Mouse (Mus musculus): ENCODE measurements around the gene Mynn.
A peak's percentile ranks its signal among the peaks of the same experiment; 100 is the strongest.
"Not testable (repeated sequence)": the region's sequence is repeated elsewhere in the genome, so short reads cannot be mapped to it uniquely, and the experiment has no call there.

Gene Mynn

DNA sequence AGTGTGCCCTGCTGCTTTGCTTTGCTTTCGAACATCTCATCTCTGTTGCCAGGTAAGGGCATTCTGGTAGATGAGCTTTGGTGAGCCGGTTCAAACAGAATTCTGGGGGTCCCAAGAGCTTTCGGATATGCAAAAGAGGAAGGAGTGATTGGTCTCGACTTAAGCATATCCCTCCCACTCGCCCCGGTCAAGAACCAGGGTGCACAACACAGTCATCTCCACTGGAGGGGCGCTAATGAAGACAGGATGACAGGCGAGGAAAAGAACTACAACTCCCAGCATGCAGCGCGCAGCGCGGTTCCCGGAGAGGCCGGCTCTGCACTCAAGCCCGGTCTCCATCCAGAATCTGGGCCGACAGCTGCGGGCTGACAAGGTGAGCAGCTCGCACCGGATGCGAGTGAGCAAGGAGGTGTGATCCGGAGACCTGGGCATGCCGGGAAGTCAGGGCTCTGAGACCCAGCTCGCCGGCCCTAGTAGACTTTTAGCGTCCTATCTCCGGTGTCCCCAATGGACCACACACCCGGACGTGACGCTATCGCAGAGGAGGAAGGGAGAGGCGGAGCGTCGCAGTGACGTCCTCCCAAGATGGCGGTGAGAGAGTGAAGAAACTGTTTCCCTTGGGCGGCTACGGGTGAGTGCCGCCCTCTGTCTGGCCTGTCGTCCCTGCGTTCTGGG, at the start of gene Mynn:
Gene Mynn (plus strand): TSS at position 1 of the 675 bp plus-strand sequence.
- DNase-seq: peak; percentile 92

DNA sequence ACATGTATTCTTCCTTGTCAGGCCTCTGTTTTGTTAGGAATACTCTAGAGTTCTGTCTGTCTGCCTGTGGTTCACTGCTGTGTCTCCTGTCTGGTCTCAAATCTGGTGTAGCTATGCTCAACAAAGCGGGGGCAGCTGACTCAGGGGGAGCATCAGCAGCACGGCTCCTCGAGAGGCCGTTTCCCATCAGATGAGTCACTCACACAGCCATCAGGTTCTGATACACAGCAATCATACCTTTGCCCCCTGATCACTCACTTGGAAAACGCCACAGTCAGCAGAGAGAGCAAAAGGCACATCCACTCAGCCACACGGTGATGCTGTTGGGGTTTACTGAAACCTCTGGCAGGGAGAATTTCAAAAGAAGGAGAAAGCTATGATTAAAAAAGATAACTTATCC, 48.1 kb upstream of the Mynn start:
- no peak for DNase-seq

DNA sequence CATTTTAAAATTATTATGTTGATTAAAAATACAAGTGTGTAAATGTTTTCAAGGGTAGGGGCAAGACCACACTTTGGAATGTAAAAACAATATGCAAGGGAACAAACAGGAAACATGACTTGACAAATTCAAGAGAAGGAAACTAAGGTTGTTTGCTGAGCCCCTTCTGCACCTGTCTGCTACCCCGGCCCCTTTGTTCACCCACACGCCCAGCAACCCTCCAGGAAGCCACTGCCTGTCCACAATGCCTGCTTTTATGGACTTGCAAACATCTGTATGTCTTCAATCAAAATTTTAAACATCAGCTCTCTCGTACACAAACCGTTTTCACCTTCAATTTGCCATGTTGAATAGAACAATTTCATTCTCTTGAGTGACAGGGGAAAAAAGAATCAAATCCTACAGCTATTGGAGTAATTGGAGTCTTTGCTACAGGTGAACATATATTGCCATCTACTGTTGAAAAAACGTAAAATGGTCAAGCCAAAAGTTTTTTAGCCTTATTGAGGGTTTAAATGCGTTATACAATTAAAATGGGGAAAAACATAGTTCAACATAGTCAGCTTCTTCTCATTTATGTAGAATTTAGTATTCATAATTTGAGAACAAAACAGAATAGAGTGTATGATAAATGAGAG, 41.1 kb upstream of the Mynn start:
- DNase-seq: no peak

DNA sequence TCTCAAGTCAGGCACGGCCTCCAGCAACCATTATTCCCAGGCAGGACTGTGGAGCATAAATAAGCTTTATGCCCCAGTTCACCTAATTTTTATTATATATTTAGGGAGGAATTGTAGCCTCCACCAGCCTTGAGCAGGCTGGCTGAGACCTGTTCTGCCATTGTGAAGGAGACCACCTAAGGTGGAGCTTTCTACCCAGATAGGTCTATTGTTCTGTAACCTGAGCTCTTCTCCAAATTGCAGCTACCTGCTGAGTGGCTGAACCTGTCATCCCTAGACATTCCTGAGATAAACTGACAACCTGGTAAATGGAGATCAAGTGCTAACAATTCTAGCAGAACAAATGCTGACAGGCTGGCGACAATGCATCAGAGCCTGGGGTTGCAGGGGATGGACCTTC, 35.5 kb upstream of the Mynn start:
- not testable (repeated sequence) for DNase-seq

DNA sequence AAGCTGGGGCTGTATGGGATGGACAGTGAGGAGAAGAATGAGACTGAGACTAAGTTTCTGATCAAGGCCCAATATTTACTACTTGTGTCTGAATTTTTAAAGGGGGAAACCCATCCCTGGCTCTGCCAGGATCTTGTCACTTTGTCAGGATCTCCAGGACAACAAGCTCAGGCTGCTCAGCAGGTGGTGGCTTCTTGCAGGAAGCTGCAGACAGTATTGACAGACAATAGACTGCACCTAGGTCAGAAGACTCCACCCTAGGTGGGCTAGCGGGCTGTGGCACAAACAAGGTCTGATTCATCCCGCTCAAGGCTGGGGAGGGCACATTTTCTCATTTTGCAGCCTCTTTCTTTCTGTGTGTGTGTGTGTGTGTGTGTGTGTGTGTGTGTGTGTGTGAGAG, 28.3 kb upstream of the Mynn start:
- DNase-seq: no peak

DNA sequence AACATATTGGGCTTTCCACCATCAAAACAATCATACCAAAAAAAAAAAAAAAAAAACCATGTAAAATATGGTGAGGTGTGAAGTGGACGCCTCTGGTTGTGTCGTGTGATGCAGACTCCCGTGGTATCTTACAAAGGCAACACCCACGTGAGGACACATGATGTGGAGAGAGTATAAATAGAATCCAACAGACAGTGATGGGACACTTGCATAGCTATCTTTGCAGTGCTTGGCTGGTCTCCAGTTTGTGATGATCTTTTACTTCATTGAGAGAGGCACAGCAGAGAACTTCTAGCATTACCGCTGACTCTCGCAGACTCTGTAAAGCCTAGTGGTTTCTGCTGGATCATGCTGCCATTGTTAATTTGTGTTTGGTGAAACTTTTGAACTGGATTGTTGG, 13.0 kb upstream of the Mynn start:
- DNase-seq: no peak

DNA sequence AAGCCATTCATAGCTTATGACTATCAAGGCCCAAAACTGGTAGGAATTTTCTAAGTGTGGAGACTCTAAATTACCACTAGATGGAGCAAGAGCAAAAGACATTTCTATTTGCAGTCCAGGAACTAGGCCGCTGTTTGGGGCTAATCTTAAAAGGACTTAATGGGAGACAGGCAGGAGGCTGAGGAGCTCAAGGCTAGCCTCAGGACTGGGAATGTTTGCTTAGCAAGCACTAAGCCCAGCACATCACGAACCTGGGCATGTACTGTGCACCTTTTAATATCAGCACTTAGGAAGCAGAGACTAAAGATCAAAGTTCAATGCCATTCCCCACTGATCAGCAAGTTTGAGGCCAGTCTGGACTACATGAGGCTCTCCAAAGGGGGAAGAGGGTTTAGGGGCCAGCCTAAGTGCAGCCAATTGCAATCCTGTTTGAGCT, 9.4 kb upstream of the Mynn start:
- no peak for DNase-seq

DNA sequence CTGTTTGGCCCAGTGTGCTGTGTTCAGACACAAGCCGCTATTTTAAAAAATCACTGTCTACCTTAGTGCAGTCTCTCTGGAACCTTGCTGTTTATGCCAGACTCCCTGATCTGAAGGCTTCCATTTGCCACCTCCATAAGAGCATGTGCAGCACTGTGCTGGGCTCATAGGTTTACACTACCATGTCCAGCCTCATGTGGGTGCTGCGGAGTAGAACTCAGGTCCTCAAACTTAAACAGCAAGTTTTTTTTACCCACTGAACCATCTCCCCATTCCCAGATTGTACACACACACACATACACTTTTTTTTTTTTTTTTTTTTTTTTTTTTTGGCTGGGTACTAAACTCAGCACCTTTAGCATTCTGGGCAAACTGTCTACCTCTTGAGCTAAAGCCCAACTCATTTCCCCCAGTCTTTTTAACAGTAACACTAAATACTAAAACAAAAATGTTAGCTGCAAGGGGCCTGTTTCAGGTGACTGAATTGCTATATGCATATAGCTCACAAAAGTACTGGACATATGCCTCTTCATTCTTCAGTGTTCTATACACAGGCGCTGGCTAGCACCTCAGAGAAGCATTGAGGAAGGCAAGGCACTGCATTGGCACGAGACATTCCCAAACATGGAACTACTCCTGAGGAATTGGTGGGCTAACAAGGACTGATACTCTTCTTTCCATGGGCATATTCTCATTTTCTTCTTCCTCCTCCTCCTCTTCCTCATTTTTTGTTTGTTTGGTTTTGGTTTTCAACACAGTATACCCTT, 8.0 kb upstream of the Mynn start:
- DNase-seq: no peak

DNA sequence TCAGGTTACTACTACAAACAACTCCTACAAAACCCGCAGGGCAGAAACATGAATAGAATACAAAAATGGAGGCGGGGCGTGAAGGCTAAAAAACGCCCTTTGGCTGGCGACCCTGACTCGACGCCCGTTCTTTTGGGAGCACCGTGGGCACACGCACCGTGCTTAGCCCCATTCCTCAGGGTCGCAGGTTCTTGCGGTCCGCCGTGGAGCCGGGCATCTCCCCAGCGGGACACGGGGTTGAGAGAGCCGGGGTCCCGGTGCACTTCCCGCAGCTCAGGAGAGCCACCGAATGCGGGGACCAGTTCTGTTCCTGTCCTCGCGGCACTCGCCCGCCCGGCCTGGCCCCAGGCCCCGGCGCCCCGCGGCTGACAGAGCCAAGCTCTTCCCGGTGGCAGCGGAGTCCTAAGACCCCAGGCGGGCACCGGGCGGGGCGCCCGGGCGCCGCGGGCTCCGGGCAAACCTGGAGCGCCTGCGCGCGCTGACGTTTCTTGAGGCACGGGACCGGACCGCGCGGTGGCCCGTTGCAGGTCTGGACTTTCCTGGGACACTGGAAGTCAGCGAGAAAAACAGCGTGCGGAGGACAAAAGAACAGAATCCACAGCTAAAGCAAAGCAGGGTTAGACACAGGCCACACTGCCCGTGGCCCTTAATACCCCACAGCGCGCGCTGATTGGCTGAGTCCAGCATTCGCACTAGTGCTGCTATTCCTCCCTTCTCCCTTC, 6.6 kb upstream of the Mynn start:
- DNase-seq: peak; percentile 50

DNA sequence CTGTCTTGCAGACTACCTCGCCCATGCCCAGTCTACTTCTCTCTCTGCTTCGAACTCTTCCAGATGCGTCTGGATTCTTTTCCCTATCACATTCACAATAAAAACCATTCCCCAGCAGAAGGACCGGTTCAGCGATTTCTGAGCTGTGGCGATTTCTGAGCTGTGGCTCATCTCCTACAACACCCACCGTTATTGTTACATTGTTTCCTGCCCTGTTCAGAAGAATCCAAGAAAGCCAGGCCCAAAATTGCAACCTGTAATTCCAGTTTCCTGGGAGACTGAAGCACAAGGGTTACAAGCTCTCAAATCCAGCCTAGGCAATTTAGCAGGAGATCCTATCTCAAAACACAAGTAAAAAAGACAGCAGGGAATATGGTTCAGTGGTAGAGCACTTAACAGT, 4.6 kb upstream of the Mynn start:
- DNase-seq: no peak

DNA sequence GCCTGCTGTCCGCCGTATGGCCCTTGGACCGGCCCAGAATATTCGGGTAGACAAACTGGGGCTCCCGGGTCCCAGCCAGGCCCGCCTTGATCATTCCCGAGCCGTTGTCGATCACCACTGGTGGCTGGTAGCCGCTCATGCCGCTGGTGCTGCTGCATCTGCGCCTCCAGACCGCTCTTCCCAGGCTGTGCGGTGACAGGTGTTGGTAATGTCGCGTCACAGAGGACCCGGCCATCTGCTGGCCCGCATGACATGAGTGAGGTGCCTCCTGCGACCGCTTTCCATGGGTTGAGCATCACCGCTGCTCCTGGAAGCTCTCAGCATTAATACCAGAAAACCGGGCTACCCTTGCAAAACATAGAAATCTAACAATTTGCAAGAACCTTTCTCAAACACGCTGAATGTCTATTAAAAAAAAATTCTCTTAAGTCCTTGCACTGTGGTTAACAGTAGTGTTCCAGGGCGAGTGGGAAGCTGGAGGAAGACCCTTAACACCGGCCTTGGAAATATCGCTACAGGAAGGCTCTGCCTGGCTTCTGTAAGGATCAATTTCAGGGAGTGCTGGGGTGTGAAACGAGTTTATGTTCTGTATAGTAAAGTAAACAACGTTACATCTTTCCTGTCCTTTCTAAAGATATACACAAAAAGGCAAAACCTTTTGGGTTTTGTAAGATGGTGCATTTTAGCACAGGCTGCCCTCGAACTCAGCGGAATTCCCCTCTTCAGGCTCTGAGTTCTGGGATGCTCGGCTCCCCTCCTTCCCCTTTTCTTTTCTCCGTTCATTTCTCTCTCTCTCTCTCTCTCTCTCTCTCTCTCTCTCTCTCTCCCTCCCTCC, 1.9 kb upstream of the Mynn start, which contains the start of gene Actrt3:
Gene Actrt3 (minus strand): TSS at position 229 of the 835 bp plus-strand sequence.
- DNase-seq: peak; percentile 27

DNA sequence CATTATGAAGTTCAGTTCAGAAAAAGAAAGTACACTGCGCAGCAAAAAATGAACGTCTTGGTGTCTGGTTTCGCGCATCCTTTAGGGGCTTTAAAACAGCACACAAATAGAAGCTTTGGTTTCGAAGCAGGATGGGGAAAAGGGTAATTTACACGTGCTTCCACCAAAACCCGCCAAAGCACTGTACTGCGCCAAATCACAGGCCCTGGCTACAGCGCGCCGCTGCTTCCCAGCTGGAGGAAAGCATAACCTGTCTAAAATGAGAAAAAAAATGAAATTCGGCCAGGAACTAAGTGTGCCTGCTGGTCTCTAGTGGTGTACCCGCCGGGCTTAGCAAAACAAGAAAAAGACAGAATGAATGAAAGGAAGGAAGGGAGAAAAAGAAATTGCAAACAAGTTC, 1.1 kb upstream of the Mynn start:
- peak; percentile 18 for DNase-seq

DNA sequence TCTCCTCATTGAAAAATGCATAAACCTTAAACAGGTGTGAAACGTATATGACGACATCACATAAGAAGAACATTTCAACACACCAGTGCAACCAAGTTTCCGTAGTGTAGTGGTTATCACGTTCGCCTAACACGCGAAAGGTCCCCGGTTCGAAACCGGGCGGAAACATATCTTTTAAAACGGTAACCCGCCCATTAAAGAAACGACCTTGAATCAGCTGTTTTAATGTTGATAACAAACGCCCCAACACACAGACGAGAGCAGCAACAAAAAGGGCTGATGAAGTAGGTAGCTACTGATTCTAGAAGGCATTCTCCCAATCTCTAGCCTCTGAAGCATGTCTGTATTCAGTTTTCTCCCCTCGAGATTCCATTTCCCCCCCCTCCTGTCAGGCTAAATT, 690 bp upstream of the Mynn start:
- DNase-seq: peak; percentile 73

DNA sequence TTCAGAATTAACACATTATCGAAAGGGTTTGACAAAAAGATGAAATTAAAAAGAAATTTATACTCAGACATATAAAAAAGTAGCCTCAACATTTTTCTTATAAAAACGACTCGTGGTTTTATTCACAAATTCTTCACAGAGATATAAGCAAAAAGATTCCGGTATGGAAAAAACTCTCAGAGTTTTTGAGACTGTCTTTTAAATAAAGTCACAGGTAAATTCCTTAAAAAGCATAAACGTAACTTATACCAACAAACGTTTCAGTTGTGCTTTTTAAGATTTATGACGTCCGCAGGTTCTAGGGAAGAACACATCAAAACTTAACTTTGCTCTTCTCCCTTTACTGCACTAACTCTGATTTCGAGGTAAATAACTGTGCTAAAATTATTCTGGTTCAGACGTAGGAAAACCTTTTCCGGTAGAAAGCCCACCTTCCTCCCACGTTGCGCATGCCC, 228 bp upstream of the Mynn start:
- DNase-seq: no peak

DNA sequence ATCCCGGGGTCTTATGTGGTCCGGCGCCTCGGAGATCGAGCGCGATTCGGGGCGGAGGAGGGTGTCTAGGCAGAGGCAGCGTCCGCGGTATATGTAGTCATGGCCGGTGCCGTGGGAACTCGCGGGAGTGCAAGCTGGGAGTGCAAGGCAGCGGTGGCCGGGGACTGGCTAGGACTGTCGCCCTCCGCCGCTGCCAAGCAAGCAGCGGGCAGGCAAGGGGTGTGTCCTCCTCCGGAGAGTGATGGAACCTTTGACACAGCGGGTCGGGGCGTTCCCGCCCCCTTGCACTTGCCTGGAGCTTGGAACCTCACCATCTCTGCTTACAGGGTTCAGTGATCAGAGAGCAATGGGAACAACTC, 854 bp downstream of the Mynn start:
- no peak for DNase-seq

DNA sequence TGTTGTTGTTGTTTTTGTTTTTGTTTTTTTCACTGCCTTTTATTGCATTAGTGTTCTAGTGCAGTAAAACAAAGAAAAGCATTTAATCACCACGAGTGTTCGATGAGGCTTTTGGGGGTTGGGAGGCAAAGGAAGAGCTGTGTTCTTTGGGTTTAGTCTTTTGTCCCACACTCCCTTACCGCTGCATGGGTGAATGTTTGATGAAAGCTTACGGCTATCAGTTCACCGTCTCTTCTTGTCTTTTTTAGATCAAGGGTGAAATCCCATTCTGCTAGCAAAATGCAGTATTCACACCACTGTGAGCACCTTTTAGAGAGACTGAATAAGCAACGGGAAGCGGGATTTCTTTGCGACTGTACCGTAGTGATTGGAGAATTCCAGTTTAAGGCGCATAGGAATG, 1.4 kb downstream of the Mynn start:
- DNase-seq: no peak

DNA sequence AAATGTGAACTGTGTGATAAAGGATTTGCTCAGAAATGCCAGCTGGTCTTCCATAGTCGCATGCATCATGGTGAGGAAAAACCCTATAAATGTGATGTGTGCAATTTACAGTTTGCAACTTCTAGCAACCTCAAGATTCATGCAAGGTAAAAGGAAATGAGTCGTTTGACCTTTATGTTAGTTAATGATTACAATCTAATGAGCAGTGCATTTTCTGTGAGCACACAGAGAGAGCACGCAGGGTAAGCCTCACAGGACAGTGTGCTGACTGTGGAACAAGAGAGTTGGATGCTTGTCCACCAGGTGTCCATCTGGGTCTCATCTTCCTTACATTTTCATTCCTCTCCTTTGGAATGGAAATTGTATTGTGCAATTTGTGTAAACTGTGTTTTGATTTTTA, 7.1 kb downstream of the Mynn start:
- DNase-seq: no peak

DNA sequence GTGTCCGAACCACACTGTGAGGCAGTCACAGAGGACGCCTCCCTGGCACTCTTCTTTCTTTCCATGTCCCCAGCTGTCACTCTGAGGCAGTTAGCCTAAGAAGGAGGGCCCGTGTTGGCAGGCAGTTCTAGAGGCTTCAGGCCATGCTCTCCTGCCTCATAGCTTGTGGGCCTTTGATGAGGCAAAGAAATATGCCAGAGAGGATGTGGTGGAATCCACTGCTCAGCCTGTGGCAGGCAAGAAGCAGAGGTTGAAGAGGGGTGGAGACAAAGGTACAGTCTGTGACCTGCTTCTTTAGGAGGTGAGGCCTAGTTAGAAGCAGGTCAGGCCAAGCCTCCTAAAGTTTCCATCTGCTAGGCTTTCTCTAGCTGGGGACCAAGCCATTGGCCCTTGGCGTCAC, 9.1 kb downstream of the Mynn start:
- DNase-seq: no peak

DNA sequence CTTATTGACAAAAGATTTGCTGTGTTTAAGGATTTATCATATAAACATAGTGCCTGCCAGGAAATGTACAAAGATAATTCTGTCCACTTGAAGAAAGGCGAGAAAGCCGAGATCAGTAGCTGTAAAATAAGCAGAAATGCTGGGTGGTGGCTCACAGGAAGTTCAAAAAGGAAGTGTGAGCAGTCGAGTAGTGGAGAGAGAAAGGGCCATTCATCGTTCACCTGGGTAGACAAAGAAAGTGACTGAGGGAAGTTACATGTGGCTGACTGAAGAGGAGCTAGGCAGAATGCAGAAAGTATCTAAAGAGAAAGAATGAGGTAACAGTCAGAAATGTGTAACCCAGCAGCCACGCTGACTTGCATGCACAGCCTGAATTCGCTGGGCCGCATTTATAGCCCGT, 18.3 kb downstream of the Mynn start:
- no peak for DNase-seq

DNA sequence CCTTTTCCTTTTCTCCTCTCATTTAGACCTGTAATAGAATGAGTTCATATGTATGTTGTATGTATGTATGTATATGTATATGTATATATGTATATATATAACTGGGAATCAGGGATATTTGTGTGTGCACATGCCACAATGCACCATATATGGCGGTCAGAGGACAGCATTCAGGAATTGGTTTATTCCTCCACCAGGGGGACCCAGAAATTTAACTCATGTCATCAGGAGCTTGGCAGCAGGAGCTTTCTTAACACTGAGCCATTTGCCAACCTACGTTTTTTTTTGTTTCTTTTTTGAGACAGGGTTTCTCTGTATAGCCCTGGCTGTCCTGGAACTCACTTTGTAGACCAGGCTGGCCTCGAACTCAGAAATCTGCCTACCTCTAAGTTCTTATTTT, 31.8 kb downstream of the Mynn start:
- DNase-seq: no peak

DNA sequence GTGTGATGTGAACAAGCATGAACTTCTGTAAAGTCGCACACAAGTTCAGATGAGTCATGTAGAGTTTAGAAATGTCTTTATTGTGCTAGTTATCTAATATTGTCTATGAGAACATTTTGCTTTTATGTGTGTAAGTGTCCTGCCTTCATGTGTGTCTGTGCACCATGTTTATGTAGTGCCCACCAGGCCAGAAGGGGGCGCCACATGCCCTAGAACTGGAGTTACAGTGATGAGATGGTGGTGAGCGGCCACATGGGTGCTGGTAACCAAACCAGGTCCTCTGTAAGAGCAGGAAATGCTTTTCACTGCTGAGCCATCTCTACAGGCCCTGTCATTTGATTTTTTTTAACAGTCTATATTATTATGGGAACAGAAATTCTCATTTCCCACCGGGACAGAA, 33.8 kb downstream of the Mynn start:
- no peak for DNase-seq

DNA sequence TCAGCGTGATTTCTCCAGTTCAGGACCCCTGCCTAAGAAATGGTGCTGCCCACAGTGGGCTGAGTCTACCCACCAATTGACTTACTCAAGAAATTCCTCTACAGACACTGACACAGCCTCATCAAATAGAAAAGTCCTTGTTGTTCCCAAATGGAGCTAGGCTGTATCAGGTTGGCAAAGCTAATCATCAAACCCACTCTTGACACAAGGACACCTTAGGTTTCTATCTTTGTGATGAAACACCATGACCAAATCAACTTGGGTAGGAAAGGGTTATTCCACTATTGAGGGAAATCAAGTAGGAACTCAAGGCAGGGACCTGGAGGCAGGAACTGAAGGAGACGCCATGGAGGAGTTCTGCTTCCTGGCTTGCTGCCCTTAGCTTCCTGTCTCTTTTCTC, 42.3 kb downstream of the Mynn start, which contains the start of gene Lrriq4:
Gene Lrriq4 (plus strand): TSS at position 301 of the 400 bp plus-strand sequence.
- no peak for DNase-seq

Data from right cerebral cortex, postnatal 4 days (tissue).